Mouse (Mus musculus): ENCODE measurements around the gene Galnt10. TPM values are rescaled to one million over a fixed set of nuclear protein-coding genes. Genes with fewer than 3 reads are reported as not detected.

Gene Galnt10
- polyA plus RNA-seq, 1 experiment from 2014 or later = 31.4 TPM

- Histone ChIP-seq H3K4me1 (replicated peaks) (peaks cover 1% of the 10 kb centered on the region), H3K4me3 (replicated peaks) (no peak overlapping the region), H3K9ac (replicated peaks) (no peak overlapping the region), H3K9me3 (no peaks in the 10 kb centered on the region), H3K27ac (no peak overlapping the region), H3K4me2 (no peak overlapping the region), H3K27me3 (peaks cover 4% of the 10 kb centered on the region; the same call in 1 of the 2 replicates), H3K36me3 (no peaks in the 10 kb centered on the region)
- WGBS = 38% methylated on average over 6 of the region's 6 CpGs
- ATAC-seq (ENCODE audit: insufficient number of reproducible peaks, insufficient read depth, low FRiP score, low TSS enrichment, low read depth) = no peak
Observed at GRCm38 (mm10) chr11:57795086-57795485, 149.8 kb downstream of the Galnt10 start.

DNA sequence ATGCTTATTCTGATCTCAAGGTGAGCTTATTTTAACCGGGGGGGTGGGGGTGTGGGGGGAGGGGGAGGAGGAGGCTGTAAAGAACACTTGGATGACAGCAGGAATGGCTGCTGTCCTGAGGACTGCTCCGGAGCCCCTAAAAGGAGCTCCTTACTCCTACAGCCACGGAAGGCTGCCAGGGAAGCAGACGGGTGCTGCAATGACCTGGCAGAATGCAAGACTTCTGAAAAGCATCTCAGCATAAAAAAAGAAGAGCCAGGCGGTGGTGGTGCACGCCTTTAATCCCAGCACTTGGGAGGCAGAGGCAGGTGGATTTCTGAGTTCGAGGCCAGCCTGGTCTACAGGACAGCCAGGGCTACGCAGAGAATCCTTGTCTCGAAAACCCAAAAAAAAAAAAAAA, 152.6 kb downstream of the Galnt10 start:
- Histone ChIP-seq H3K4me1 (replicated peaks) (peaks cover 13% of the 10 kb centered on the region), H3K36me3 (no peaks in the 10 kb centered on the region), H3K4me2 (no peak overlapping the region), H3K9ac (replicated peaks) (no peak overlapping the region), H3K4me3 (replicated peaks) (no peak overlapping the region), H3K27me3 (peaks cover 4% of the 10 kb centered on the region; the same call in 1 of the 2 replicates), H3K27ac (no peak overlapping the region), H3K9me3 (no peaks in the 10 kb centered on the region)
- ATAC-seq (ENCODE audit: insufficient number of reproducible peaks, insufficient read depth, low FRiP score, low TSS enrichment, low read depth) = no peak
- 80% methylated on average over 9 of the region's 9 CpGs for WGBS

- Histone ChIP-seq H3K9ac (replicated peaks) (no peak overlapping the region), H3K27me3 (peaks cover 4% of the 10 kb centered on the region; the same call in 1 of the 2 replicates)
Observed at GRCm38 (mm10) chr11:57799456-57799855, 154.2 kb downstream of the Galnt10 start.

GRCm38 (mm10) chr11:57800266-57800951, 155.2 kb downstream of the Galnt10 start:
- Histone ChIP-seq H3K9me3 (no peaks in the 10 kb centered on the region), H3K4me2 (peak overlapping the region; percentile 97), H3K36me3 (no peaks in the 10 kb centered on the region), H3K4me1 (replicated peaks) (peaks cover 26% of the 10 kb centered on the region), H3K9ac (replicated peaks) (peak overlapping the region; percentile 92), H3K4me3 (replicated peaks) (peak overlapping the region; percentile 96), H3K27me3 (no peaks in the 10 kb centered on the region; the same call in 1 of the 2 replicates), H3K27ac (peak overlapping the region; percentile 79)
- no peak for ATAC-seq (ENCODE audit: insufficient number of reproducible peaks, insufficient read depth, low FRiP score, low TSS enrichment, low read depth)
- 11% methylated on average over 22 of the region's 22 CpGs for WGBS

More at GRCm38 (mm10) chr11:57799456-57799855, 154.2 kb downstream of the Galnt10 start:
- Histone ChIP-seq H3K36me3 (no peaks in the 10 kb centered on the region), H3K9me3 (no peaks in the 10 kb centered on the region), H3K4me3 (replicated peaks) (no peak overlapping the region), H3K4me2 (no peak overlapping the region), H3K27ac (no peak overlapping the region), H3K4me1 (replicated peaks) (peaks cover 26% of the 10 kb centered on the region)
- WGBS = 82% methylated on average over 10 of the region's 10 CpGs
- ATAC-seq (ENCODE audit: insufficient number of reproducible peaks, insufficient read depth, low FRiP score, low TSS enrichment, low read depth) = no peak

DNA sequence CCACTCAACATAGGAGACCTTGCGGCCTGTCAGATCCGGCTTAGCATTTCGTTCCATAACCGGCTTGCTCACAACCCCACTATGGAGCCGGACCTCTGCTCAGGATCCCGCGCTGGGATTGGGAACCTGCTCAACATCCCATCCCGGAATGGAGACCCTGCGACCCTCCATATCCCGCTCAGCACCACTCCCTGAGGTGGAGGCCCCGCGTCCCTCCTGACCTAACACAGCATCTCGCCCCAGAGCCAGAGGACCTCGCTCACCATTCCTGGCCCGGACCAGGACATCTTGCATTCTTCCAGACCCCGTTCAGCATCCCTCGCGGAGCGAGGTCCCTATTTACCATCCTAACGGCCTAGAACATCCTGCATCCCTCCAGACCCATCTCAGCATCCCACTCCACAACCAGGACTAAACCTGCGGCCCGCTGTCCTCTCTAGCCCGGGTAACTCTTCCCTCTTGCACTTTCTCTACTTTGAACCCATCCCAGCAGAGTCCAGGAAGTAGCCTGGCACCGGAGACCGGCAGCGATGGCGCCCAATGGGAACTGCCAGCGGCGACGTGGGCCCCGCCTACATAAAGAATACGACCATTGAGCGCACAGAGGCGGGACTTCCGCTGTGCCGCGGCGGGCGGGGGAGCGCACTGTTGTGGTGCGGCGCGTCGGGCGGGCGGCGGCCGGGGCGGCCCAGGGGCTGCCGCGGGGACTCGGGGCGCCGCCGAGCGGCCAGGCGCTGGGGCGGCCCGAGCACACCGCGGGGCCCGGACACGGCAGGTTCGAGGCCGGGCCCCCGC, 155.9 kb downstream of the Galnt10 start, which contains the start of gene Sap30l:
Gene Sap30l, plus strand, starts transcription at position 667 of the 795 bp plus-strand sequence.
- peak within 1 kb of the TSS; percentile 96 for H3K4me3 ChIP-seq (replicated peaks)
- peak within 1 kb of the TSS; percentile 97 for H3K4me2 ChIP-seq
- WGBS = under 1% methylated on average over 66 of the region's 66 CpGs
- H3K9ac ChIP-seq (replicated peaks) = peak within 1 kb of the TSS; percentile 92
- no peaks in the 10 kb centered on the region; the same call in 1 of the 2 replicates for H3K27me3 ChIP-seq
- H3K9me3 ChIP-seq = no peaks in the 10 kb centered on the region
- no peaks in the 10 kb centered on the region for H3K36me3 ChIP-seq
- ATAC-seq (ENCODE audit: insufficient number of reproducible peaks, insufficient read depth, low FRiP score, low TSS enrichment, low read depth) = peak; percentile 92
- peak within 1 kb of the TSS; percentile 79 for H3K27ac ChIP-seq
- H3K4me1 ChIP-seq (replicated peaks) = peaks cover 26% of the 10 kb centered on the region

GRCm38 (mm10) chr11:57801766-57802510, 156.7 kb downstream of the Galnt10 start:
- H3K36me3 ChIP-seq = peaks cover 6% of the 10 kb centered on the region; the same call in 1 of the 2 replicates
- peak; percentile 24 for ATAC-seq (ENCODE audit: insufficient number of reproducible peaks, insufficient read depth, low FRiP score, low TSS enrichment, low read depth)
- WGBS = under 1% methylated on average over 84 of the region's 85 CpGs
- H3K4me3 ChIP-seq (replicated peaks) = peak overlapping the region; percentile 96
- H3K27me3 ChIP-seq = no peaks in the 10 kb centered on the region; the same call in 1 of the 2 replicates
- H3K9ac ChIP-seq (replicated peaks) = peak overlapping the region; percentile 92
- H3K4me2 ChIP-seq = peak overlapping the region; percentile 97
- H3K4me1 ChIP-seq (replicated peaks) = peaks cover 26% of the 10 kb centered on the region
- H3K27ac ChIP-seq = peak overlapping the region; percentile 35; the same call in 1 of the 2 replicates
- H3K9me3 ChIP-seq = no peaks in the 10 kb centered on the region

DNA sequence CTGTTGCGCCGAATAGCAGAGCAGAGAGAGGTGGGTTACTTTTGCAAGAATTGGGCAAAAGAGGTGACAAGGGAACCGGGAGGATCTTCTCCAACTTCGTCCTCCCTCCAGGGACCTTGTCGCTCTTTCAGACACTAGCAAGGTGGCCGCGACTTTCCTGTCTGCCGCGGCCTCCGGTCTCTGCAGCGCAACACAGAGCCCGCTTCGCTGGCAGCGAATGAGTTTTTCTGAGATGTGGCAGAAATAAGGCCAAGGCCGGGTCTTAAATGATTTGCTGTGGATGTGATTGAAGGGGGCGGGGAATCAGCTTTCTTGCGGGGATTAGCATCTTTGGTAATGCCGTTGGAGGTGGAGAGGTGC, 157.2 kb downstream of the Galnt10 start:
- Histone ChIP-seq H3K9ac (replicated peaks) (peak overlapping the region; percentile 92), H3K4me2 (peak overlapping the region; percentile 97), H3K4me1 (replicated peaks) (peaks cover 26% of the 10 kb centered on the region), H3K9me3 (no peaks in the 10 kb centered on the region), H3K27me3 (no peaks in the 10 kb centered on the region; the same call in 1 of the 2 replicates), H3K36me3 (peaks cover 9% of the 10 kb centered on the region; the same call in 1 of the 2 replicates), H3K27ac (no peak overlapping the region), H3K4me3 (replicated peaks) (peak overlapping the region; percentile 96)
- under 1% methylated on average over 18 of the region's 18 CpGs for WGBS
- ATAC-seq (ENCODE audit: insufficient number of reproducible peaks, insufficient read depth, low FRiP score, low TSS enrichment, low read depth) = no peak

GRCm38 (mm10) chr11:57805047-57805446, 159.8 kb downstream of the Galnt10 start:
- Histone ChIP-seq H3K4me1 (replicated peaks) (peaks cover 25% of the 10 kb centered on the region), H3K36me3 (peaks cover 34% of the 10 kb centered on the region), H3K27ac (no peak overlapping the region), H3K4me3 (replicated peaks) (no peak overlapping the region), H3K9ac (replicated peaks) (no peak overlapping the region), H3K27me3 (no peaks in the 10 kb centered on the region; the same call in none of the 2 replicates), H3K4me2 (no peak overlapping the region), H3K9me3 (no peaks in the 10 kb centered on the region)
- WGBS = 56% methylated on average over 3 of the region's 3 CpGs
- no peak for ATAC-seq (ENCODE audit: insufficient number of reproducible peaks, insufficient read depth, low FRiP score, low TSS enrichment, low read depth)

DNA sequence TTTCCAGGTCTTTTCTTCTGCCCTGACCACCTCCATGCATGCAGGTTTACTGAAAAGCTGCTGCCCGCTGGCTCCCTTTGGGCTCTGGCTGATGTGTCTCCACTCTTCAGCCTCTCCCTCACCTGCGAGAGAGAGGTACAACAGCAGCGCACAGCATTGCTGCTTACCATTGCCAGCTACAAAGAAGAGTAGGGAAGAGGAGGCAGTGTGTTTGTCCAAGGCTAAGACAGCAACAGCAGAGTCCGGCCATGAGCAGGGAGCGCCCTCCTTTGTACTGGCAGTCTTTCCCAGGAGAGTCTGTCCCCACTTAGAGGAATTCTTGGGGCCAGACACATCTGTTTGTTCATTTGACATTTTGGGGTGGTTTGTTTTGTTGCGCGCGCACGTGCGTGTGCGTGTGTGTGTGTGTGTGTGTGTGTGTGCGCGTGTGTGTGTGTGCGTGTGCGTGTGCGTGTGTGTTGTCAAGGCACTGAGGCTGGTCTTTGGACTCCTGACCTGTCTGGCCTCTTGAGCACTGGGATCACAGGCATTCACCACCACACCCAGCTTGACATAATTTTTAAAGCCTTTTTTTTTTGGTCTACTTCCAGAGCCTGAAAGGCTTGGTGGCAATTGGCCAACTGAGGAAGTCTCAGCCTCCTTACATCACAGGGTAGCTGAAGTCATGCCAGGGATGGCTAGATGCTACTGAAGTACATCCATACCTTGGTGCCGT, 163.9 kb downstream of the Galnt10 start:
- Histone ChIP-seq H3K9me3 (no peaks in the 10 kb centered on the region), H3K4me1 (replicated peaks) (peaks cover under 1% of the 10 kb centered on the region), H3K4me3 (replicated peaks) (no peak overlapping the region), H3K36me3 (peaks cover 55% of the 10 kb centered on the region), H3K27me3 (peaks cover 1% of the 10 kb centered on the region; the same call in 1 of the 2 replicates), H3K4me2 (no peak overlapping the region), H3K27ac (no peak overlapping the region), H3K9ac (replicated peaks) (no peak overlapping the region)
- ATAC-seq (ENCODE audit: insufficient number of reproducible peaks, insufficient read depth, low FRiP score, low TSS enrichment, low read depth) = no peak
- 92% methylated on average over 17 of the region's 17 CpGs for WGBS

- Histone ChIP-seq H3K36me3 (peaks cover 55% of the 10 kb centered on the region), H3K27me3 (peaks cover 6% of the 10 kb centered on the region; the same call in 1 of the 2 replicates), H3K4me2 (no peak overlapping the region), H3K4me1 (replicated peaks) (no peaks in the 10 kb centered on the region; the same call in 1 of the 2 replicates), H3K27ac (no peak overlapping the region), H3K9me3 (no peaks in the 10 kb centered on the region), H3K9ac (replicated peaks) (no peak overlapping the region), H3K4me3 (replicated peaks) (no peak overlapping the region)
- 94% methylated on average over 8 of the region's 8 CpGs for WGBS
- no peak for ATAC-seq (ENCODE audit: insufficient number of reproducible peaks, insufficient read depth, low FRiP score, low TSS enrichment, low read depth)
Observed at GRCm38 (mm10) chr11:57809732-57810098, 164.5 kb downstream of the Galnt10 start.
